Comparison of ENCODE assay signal across 20 mouse cellular contexts in genomic region chr9:74672261-74672660, GRCm38 (mm10).
DNase-seq lines count a peak whose midpoint lies in the region; ATAC-seq and TF ChIP-seq lines count a peak whose summit lies in the region.
"Had no signal": no experiment of that assay in that cellular context is flagged by ENCODE, and none has a peak within 500 bp of the region (broad histone marks: within the 10 kb centered on the region; RNA-seq: fewer than 3 reads in every experiment).

No protein-coding gene starts in this region.

- no peaks in the 10 kb centered on the region for H3K79me2 ChIP-seq in liver, adult 2 months (ENCODE audit: control insufficient read depth, insufficient read depth, low read length)

- ATAC-seq in kidney, embryonic 16.5 days (ENCODE audit: low FRiP score, low TSS enrichment) = no peak
- ATAC-seq in liver, embryonic 12.5 days = no peak
- ATAC-seq: forebrain, embryonic 14.5 days; forebrain, embryonic 16.5 days had no signal

- peak; percentile 43 for DNase-seq in kidney, adult 2 months
- DNase-seq in liver, adult 2 months (ENCODE audit: extremely low read depth, low read depth, low spot score) = peak; percentile 94
- DNase-seq: adrenal gland, adult 8-10 months; adrenal gland, postnatal 25 days; cerebellum, adult 11 months; cerebellum, adult 18-20 months; cerebellum, adult 8-10 months; cerebellum, adult 9-11 months; cerebellum, postnatal 14 days; cerebellum, postnatal 36 days; embryo, embryonic 11 days had no signal

- H3K4me1 ChIP-seq in kidney, adult 2 months (ENCODE audit: control insufficient read depth, insufficient read depth, low read length) = no peaks in the 10 kb centered on the region; the same call in 1 of the 2 replicates
- no peaks in the 10 kb centered on the region for H3K4me1 ChIP-seq in kidney, embryonic 16.5 days (ENCODE audit: insufficient read depth, low read length)
- peaks cover 12% of the 10 kb centered on the region for H3K4me1 ChIP-seq in liver, adult 2 months (ENCODE audit: control insufficient read depth, insufficient read depth, low read length)
- H3K4me1 ChIP-seq in liver, embryonic 12.5 days = no peaks in the 10 kb centered on the region
- H3K4me1 ChIP-seq: embryonic facial prominence, embryonic 13.5 days; embryonic facial prominence, embryonic 15.5 days; forebrain, embryonic 10.5 days; forebrain, embryonic 12.5 days had no signal

- H3K4me2 ChIP-seq in kidney, embryonic 16.5 days (replicated peaks; ENCODE audit: low read depth, low read length) = no peak overlapping the region
- no peak overlapping the region for H3K4me2 ChIP-seq in liver, embryonic 12.5 days
- H3K4me2 ChIP-seq: embryonic facial prominence, embryonic 13.5 days; embryonic facial prominence, embryonic 15.5 days; forebrain, embryonic 12.5 days had no signal

- no peaks in the 10 kb centered on the region for H3K36me3 ChIP-seq in kidney, adult 2 months (ENCODE audit: control insufficient read depth, insufficient read depth, low read length)
- H3K36me3 ChIP-seq in kidney, embryonic 16.5 days (ENCODE audit: insufficient read depth, low read length) = no peaks in the 10 kb centered on the region
- H3K36me3 ChIP-seq in liver, adult 2 months (ENCODE audit: control insufficient read depth, insufficient read depth, low read length) = no peaks in the 10 kb centered on the region
- no peaks in the 10 kb centered on the region for H3K36me3 ChIP-seq in liver, embryonic 12.5 days
- H3K36me3 ChIP-seq: embryonic facial prominence, embryonic 13.5 days; embryonic facial prominence, embryonic 15.5 days; forebrain, embryonic 10.5 days; forebrain, embryonic 12.5 days had no signal

- 0 out of 2 replicates have a peak overlapping the region, but pooled peaks have one; percentile 32 for H3K27ac ChIP-seq in kidney, adult 2 months (ENCODE audit: insufficient read depth, low read depth, low read length)
- no peak overlapping the region for H3K27ac ChIP-seq in kidney, embryonic 16.5 days (ENCODE audit: low read length)
- H3K27ac ChIP-seq in liver, adult 2 months (replicated peaks; ENCODE audit: insufficient read depth, low read depth, low read length) = peak overlapping the region; percentile 93
- no peak overlapping the region for H3K27ac ChIP-seq in liver, embryonic 12.5 days
- H3K27ac ChIP-seq: embryonic facial prominence, embryonic 13.5 days; embryonic facial prominence, embryonic 15.5 days; forebrain, embryonic 10.5 days; forebrain, embryonic 12.5 days had no signal

- no peak for TF ChIP-seq POLR2A in kidney, adult 2 months (IDR thresholded peaks at IDR 0.05; ENCODE audit: low read depth, low read length)
- TF ChIP-seq POLR2A in liver, adult 2 months (IDR thresholded peaks at IDR 0.05; ENCODE audit: extremely low read depth, insufficient read depth, low read length) = no peak

- WGBS in kidney, adult 2 months = 61% methylated on average over 7 of the region's 7 CpGs
- 83% methylated on average over 7 of the region's 7 CpGs for WGBS in kidney, embryonic 16.5 days
- WGBS in liver, adult 2 months = 23% methylated on average over 7 of the region's 7 CpGs
- 66% methylated on average over 7 of the region's 7 CpGs for WGBS in liver, embryonic 12.5 days (ENCODE audit: insufficient replicate concordance)

- H3K9me3 ChIP-seq in kidney, embryonic 16.5 days (ENCODE audit: low read length) = no peaks in the 10 kb centered on the region
- H3K9me3 ChIP-seq in liver, embryonic 12.5 days (replicated peaks) = no peaks in the 10 kb centered on the region
- H3K9me3 ChIP-seq: embryonic facial prominence, embryonic 13.5 days; embryonic facial prominence, embryonic 15.5 days; forebrain, embryonic 10.5 days; forebrain, embryonic 12.5 days had no signal

- no peak for TF ChIP-seq CTCF in kidney, adult 2 months (conservative IDR thresholded peaks at IDR 0.05; ENCODE audit: insufficient read depth, insufficient read length, low read depth, low read length)
- TF ChIP-seq CTCF in liver, adult 2 months (IDR thresholded peaks at IDR 0.05; ENCODE audit: low read depth, low read length) = no peak

- no peak overlapping the region for H3K4me3 ChIP-seq in kidney, adult 2 months (ENCODE audit: insufficient read depth, low read depth, low read length)
- H3K4me3 ChIP-seq in kidney, embryonic 16.5 days (ENCODE audit: low read length) = no peak overlapping the region
- H3K4me3 ChIP-seq in liver, adult 2 months (ENCODE audit: insufficient read depth, low read depth, low read length) = no peak overlapping the region
- no peak overlapping the region for H3K4me3 ChIP-seq in liver, embryonic 12.5 days
- H3K4me3 ChIP-seq: embryonic facial prominence, embryonic 13.5 days; embryonic facial prominence, embryonic 15.5 days; erythroblast, embryonic 14.5 days; forebrain, embryonic 10.5 days; forebrain, embryonic 12.5 days had no signal

- no peaks in the 10 kb centered on the region for H3K27me3 ChIP-seq in kidney, adult 2 months (replicated peaks; ENCODE audit: control insufficient read depth, insufficient read depth, low read length)
- H3K27me3 ChIP-seq in kidney, embryonic 16.5 days (ENCODE audit: insufficient read depth, low read length) = no peaks in the 10 kb centered on the region
- no peaks in the 10 kb centered on the region for H3K27me3 ChIP-seq in liver, adult 2 months (ENCODE audit: control insufficient read depth, insufficient read depth, low read length)
- H3K27me3 ChIP-seq in liver, embryonic 12.5 days (replicated peaks) = no peaks in the 10 kb centered on the region
- H3K27me3 ChIP-seq: embryonic facial prominence, embryonic 13.5 days; embryonic facial prominence, embryonic 15.5 days; forebrain, embryonic 12.5 days had no signal

- no peak overlapping the region for H3K9ac ChIP-seq in kidney, embryonic 16.5 days (replicated peaks; ENCODE audit: low read length)
- H3K9ac ChIP-seq in liver, adult 2 months (ENCODE audit: low read depth, low read length) = peak overlapping the region; percentile 35; the same call in 1 of the 2 replicates
- H3K9ac ChIP-seq in liver, embryonic 12.5 days = no peak overlapping the region
- H3K9ac ChIP-seq: embryonic facial prominence, embryonic 13.5 days; embryonic facial prominence, embryonic 15.5 days; forebrain, embryonic 12.5 days had no signal

Comparison
In these comparisons a context has a peak if more than half of its experiments do, and no peak if none do; other contexts are left out.
1. H3K27ac ChIP-seq: peak in kidney, adult 2 months (single experiment) and liver, adult 2 months (single experiment); none in kidney, embryonic 16.5 days (single experiment) and liver, embryonic 12.5 days (single experiment).